Mouse (Mus musculus) layer of hippocampus, postnatal 36 days (tissue): ENCODE results near the gene Lrrc1. TPM values are rescaled to one million over a fixed set of nuclear protein-coding genes. Genes with fewer than 3 reads are reported as not detected.
A peak's percentile ranks its signal among the peaks of the same experiment; 100 is the strongest.

Experiments used
- DNase-seq, 2 experiments: peaks; one replicate each; pipeline ENCODE4 v3.0.0; 2022
- microRNA-seq, 2 experiments: library from miRNA; unstranded; fragments of <30 nt; microRNA quantifications; one replicate each; pipeline ENCODE4 v1.2.0; 2021
- total RNA-seq, 2 experiments: library from RNA; stranded (reverse); gene quantifications; 2 replicates each; pipeline ENCODE4 v1.2.3; 2021

Lrrc1 gene
- total RNA-seq, 2 experiments from 2014 or later: 7.8 to 8.0 TPM

GRCm38 (mm10) chr9:77383951-77384350 lies 160.7 kb downstream of the Lrrc1 start:
- DNase-seq: no peak

GRCm38 (mm10) chr9:77382514-77382913 lies 162.2 kb downstream of the Lrrc1 start:
- no peak for DNase-seq

- peak; percentile 62 to 78 for DNase-seq
Observed at GRCm38 (mm10) chr9:77381565-77381964, 163.1 kb downstream of the Lrrc1 start.

Small RNA genes lying within 50 kb of the gene (microRNA-seq; reads per million reads assigned to microRNA genes)
- gene Gm25250: 0 reads per million in 2 experiments

Other genes with a start within 250 kb of the Lrrc1 start
- 10 to 100 TPM; 41.6 to 48.2 TPM for gene Mlip, start 191.9 kb downstream of the Lrrc1 start, total RNA-seq
- under 1 TPM in 1 of 2 experiments, not detected in 1; 0.10 TPM for gene Klhl31, start 91.6 kb upstream of the Lrrc1 start, total RNA-seq
- gene Gclc, start 209.7 kb upstream of the Lrrc1 start, total RNA-seq: 10 to 100 TPM; 44.9 TPM